Mouse (Mus musculus): Measurements from ENCODE around the gene Serpinb7. TPM values are rescaled to one million over a fixed set of nuclear protein-coding genes. Genes with fewer than 3 reads are reported as not detected.

The Serpinb7 gene
- polyA plus RNA-seq, 1 experiment from 2014 or later, result 0.33 TPM

- ATAC-seq, result no peak
- H3K36me3 ChIP-seq, result no peaks in the 10 kb centered on the region
- 74% methylated on average over 1 of the region's 1 CpGs for WGBS
- no peak overlapping the region for H3K9ac ChIP-seq
- no peaks in the 10 kb centered on the region for H3K27me3 ChIP-seq (replicated peaks)
- H3K4me2 ChIP-seq (replicated peaks), result no peak overlapping the region
- H3K27ac ChIP-seq, result no peak overlapping the region
- H3K4me3 ChIP-seq (replicated peaks), result no peak overlapping the region
- H3K9me3 ChIP-seq, result no peaks in the 10 kb centered on the region
- no peaks in the 10 kb centered on the region for H3K4me1 ChIP-seq (replicated peaks)
Observed at GRCm38 (mm10) chr1:107397481-107397880, 2.0 kb upstream of the Serpinb7 start.

GRCm38 (mm10) chr1:107402082-107402481 lies 2.6 kb downstream of the Serpinb7 start:
- WGBS, result 87% methylated on average over 4 of the region's 4 CpGs
- no peaks in the 10 kb centered on the region for H3K4me1 ChIP-seq (replicated peaks)
- no peaks in the 10 kb centered on the region for H3K36me3 ChIP-seq
- no peak for ATAC-seq
- H3K27me3 ChIP-seq (replicated peaks), result no peaks in the 10 kb centered on the region
- no peak overlapping the region for H3K4me3 ChIP-seq (replicated peaks)
- H3K27ac ChIP-seq, result no peak overlapping the region
- no peak overlapping the region for H3K4me2 ChIP-seq (replicated peaks)
- H3K9ac ChIP-seq, result no peak overlapping the region
- H3K9me3 ChIP-seq, result no peaks in the 10 kb centered on the region

- no peaks in the 10 kb centered on the region for H3K27me3 ChIP-seq (replicated peaks)
- no peak overlapping the region for H3K4me2 ChIP-seq (replicated peaks)
- 12% methylated on average over 1 of the region's 1 CpGs for WGBS
- H3K27ac ChIP-seq, result no peak overlapping the region
- no peaks in the 10 kb centered on the region for H3K36me3 ChIP-seq
- no peaks in the 10 kb centered on the region for H3K9me3 ChIP-seq
- no peak overlapping the region for H3K4me3 ChIP-seq (replicated peaks)
- no peaks in the 10 kb centered on the region for H3K4me1 ChIP-seq (replicated peaks)
- ATAC-seq, result no peak
- no peak overlapping the region for H3K9ac ChIP-seq
Observed at GRCm38 (mm10) chr1:107414650-107415049, 15.2 kb downstream of the Serpinb7 start.

GRCm38 (mm10) chr1:107422487-107422886 lies 23.0 kb downstream of the Serpinb7 start:
- ATAC-seq, result no peak
- no peak overlapping the region for H3K4me2 ChIP-seq (replicated peaks)
- no peak overlapping the region for H3K27ac ChIP-seq
- H3K9ac ChIP-seq, result no peak overlapping the region
- H3K36me3 ChIP-seq, result no peaks in the 10 kb centered on the region
- H3K27me3 ChIP-seq (replicated peaks), result no peaks in the 10 kb centered on the region
- H3K4me1 ChIP-seq (replicated peaks), result no peaks in the 10 kb centered on the region
- H3K9me3 ChIP-seq, result no peaks in the 10 kb centered on the region
- no peak overlapping the region for H3K4me3 ChIP-seq (replicated peaks)
- WGBS, result 79% methylated on average over 4 of the region's 4 CpGs

- Histone ChIP-seq H3K9me3 (no peaks in the 10 kb centered on the region), H3K9ac (no peak overlapping the region), H3K27me3 (replicated peaks) (no peaks in the 10 kb centered on the region), H3K36me3 (no peaks in the 10 kb centered on the region), H3K27ac (no peak overlapping the region), H3K4me3 (replicated peaks) (no peak overlapping the region), H3K4me1 (replicated peaks) (no peaks in the 10 kb centered on the region), H3K4me2 (replicated peaks) (no peak overlapping the region)
- no peak for ATAC-seq
Observed at GRCm38 (mm10) chr1:107431253-107431652, 31.8 kb downstream of the Serpinb7 start.

GRCm38 (mm10) chr1:107435528-107435927 lies 36.1 kb downstream of the Serpinb7 start:
- ATAC-seq, result no peak
- Histone ChIP-seq H3K4me2 (replicated peaks) (no peak overlapping the region), H3K4me1 (replicated peaks) (no peaks in the 10 kb centered on the region), H3K9me3 (no peaks in the 10 kb centered on the region), H3K36me3 (no peaks in the 10 kb centered on the region), H3K27me3 (replicated peaks) (no peaks in the 10 kb centered on the region), H3K9ac (no peak overlapping the region), H3K4me3 (replicated peaks) (no peak overlapping the region), H3K27ac (no peak overlapping the region)
- 87% methylated on average over 2 of the region's 2 CpGs for WGBS

- H3K4me1 ChIP-seq (replicated peaks), result no peaks in the 10 kb centered on the region
- no peak overlapping the region for H3K27ac ChIP-seq
- H3K9me3 ChIP-seq, result no peaks in the 10 kb centered on the region
- no peaks in the 10 kb centered on the region for H3K27me3 ChIP-seq (replicated peaks)
- no peak overlapping the region for H3K4me2 ChIP-seq (replicated peaks)
- no peaks in the 10 kb centered on the region for H3K36me3 ChIP-seq
- no peak overlapping the region for H3K9ac ChIP-seq
- H3K4me3 ChIP-seq (replicated peaks), result no peak overlapping the region
- no peak for ATAC-seq
- WGBS, result 83% methylated on average over 3 of the region's 3 CpGs
Observed at GRCm38 (mm10) chr1:107439462-107439861, 40.0 kb downstream of the Serpinb7 start.

- ATAC-seq, result no peak
- no peaks in the 10 kb centered on the region for H3K9me3 ChIP-seq
- no peak overlapping the region for H3K27ac ChIP-seq
- no peaks in the 10 kb centered on the region for H3K27me3 ChIP-seq (replicated peaks)
- no peaks in the 10 kb centered on the region for H3K36me3 ChIP-seq
- 84% methylated on average over 5 of the region's 5 CpGs for WGBS
- H3K4me2 ChIP-seq (replicated peaks), result no peak overlapping the region
- H3K4me3 ChIP-seq (replicated peaks), result no peak overlapping the region
- H3K9ac ChIP-seq, result no peak overlapping the region
- no peaks in the 10 kb centered on the region for H3K4me1 ChIP-seq (replicated peaks)
Observed at GRCm38 (mm10) chr1:107445352-107445751, 45.9 kb downstream of the Serpinb7 start.

- Histone ChIP-seq H3K9ac (no peak overlapping the region), H3K27ac (no peak overlapping the region), H3K27me3 (replicated peaks) (no peaks in the 10 kb centered on the region), H3K36me3 (no peaks in the 10 kb centered on the region), H3K4me1 (replicated peaks) (no peaks in the 10 kb centered on the region), H3K4me3 (replicated peaks) (no peak overlapping the region), H3K4me2 (replicated peaks) (no peak overlapping the region), H3K9me3 (no peaks in the 10 kb centered on the region)
- ATAC-seq, result no peak
- 75% methylated on average over 3 of the region's 3 CpGs for WGBS
Observed at GRCm38 (mm10) chr1:107447228-107447931, 47.9 kb downstream of the Serpinb7 start.

GRCm38 (mm10) chr1:107479909-107480308 lies 80.5 kb downstream of the Serpinb7 start:
- Histone ChIP-seq H3K9me3 (no peaks in the 10 kb centered on the region), H3K27ac (no peak overlapping the region), H3K4me1 (replicated peaks) (no peaks in the 10 kb centered on the region), H3K27me3 (replicated peaks) (no peaks in the 10 kb centered on the region), H3K36me3 (no peaks in the 10 kb centered on the region), H3K9ac (no peak overlapping the region), H3K4me2 (replicated peaks) (no peak overlapping the region), H3K4me3 (replicated peaks) (no peak overlapping the region)
- ATAC-seq, result no peak

GRCm38 (mm10) chr1:107481452-107481851 lies 82.0 kb downstream of the Serpinb7 start:
- no peaks in the 10 kb centered on the region for H3K4me1 ChIP-seq (replicated peaks)
- no peak overlapping the region for H3K9ac ChIP-seq
- H3K4me2 ChIP-seq (replicated peaks), result no peak overlapping the region; the same call in 1 of the 2 replicates
- 27% methylated on average over 11 of the region's 11 CpGs for WGBS
- no peaks in the 10 kb centered on the region for H3K9me3 ChIP-seq
- peak; percentile 69 for ATAC-seq
- H3K27me3 ChIP-seq (replicated peaks), result no peaks in the 10 kb centered on the region
- no peak overlapping the region for H3K4me3 ChIP-seq (replicated peaks)
- H3K36me3 ChIP-seq, result no peaks in the 10 kb centered on the region
- no peak overlapping the region for H3K27ac ChIP-seq

GRCm38 (mm10) chr1:107489577-107489976 lies 90.1 kb downstream of the Serpinb7 start:
- Histone ChIP-seq H3K4me2 (replicated peaks) (no peak overlapping the region), H3K4me3 (replicated peaks) (no peak overlapping the region), H3K9me3 (no peaks in the 10 kb centered on the region), H3K36me3 (no peaks in the 10 kb centered on the region), H3K27me3 (replicated peaks) (no peaks in the 10 kb centered on the region), H3K27ac (no peak overlapping the region), H3K9ac (no peak overlapping the region), H3K4me1 (replicated peaks) (no peaks in the 10 kb centered on the region)
- no peak for ATAC-seq
- 78% methylated on average over 8 of the region's 8 CpGs for WGBS

- Histone ChIP-seq H3K4me2 (replicated peaks) (no peak overlapping the region), H3K4me1 (replicated peaks) (no peaks in the 10 kb centered on the region), H3K4me3 (replicated peaks) (no peak overlapping the region), H3K27ac (no peak overlapping the region), H3K36me3 (no peaks in the 10 kb centered on the region), H3K9ac (no peak overlapping the region), H3K9me3 (no peaks in the 10 kb centered on the region), H3K27me3 (replicated peaks) (no peaks in the 10 kb centered on the region)
- WGBS, result 74% methylated on average over 2 of the region's 2 CpGs
- no peak for ATAC-seq
Observed at GRCm38 (mm10) chr1:107496789-107497188, 97.3 kb downstream of the Serpinb7 start.

All from intestine, embryonic 15.5 days (tissue).